Mouse (Mus musculus) bone marrow macrophage, adult 2 months (primary cell): ENCODE results near the gene Nup205. TPM values are rescaled to one million over a fixed set of nuclear protein-coding genes. Genes with fewer than 3 reads are reported as not detected.

ENCODE experiments used
- H3K27ac ChIP-seq: 2 replicates; pipeline ENCODE4 v1.5.1; 2012; ENCODE audit warnings: low read depth, low read length; ENCODE audit not compliant: insufficient read depth
- H3K4me1 ChIP-seq: 2 replicates; pipeline ENCODE4 v1.6.1; 2012; ENCODE audit warnings: low read length; ENCODE audit not compliant: control insufficient read depth, insufficient read depth
- H3K4me3 ChIP-seq: 2 replicates; pipeline ENCODE4 v1.5.1; 2012; ENCODE audit warnings: mild to moderate bottlenecking, low read length, moderate library complexity; ENCODE audit not compliant: insufficient read depth
- CTCF ChIP-seq: IDR thresholded peaks from 2 replicates; pipeline ENCODE4 v1.5.1; 2012; ENCODE audit warnings: low read depth, mild to moderate bottlenecking, low read length, moderate library complexity
- POLR2A ChIP-seq: IDR thresholded peaks from 2 replicates; pipeline ENCODE4 v1.6.1; 2012; ENCODE audit warnings: mild to moderate bottlenecking, low read depth, low read length, borderline replicate concordance
- polyA plus RNA-seq: library from polyadenylated mRNA; stranded (reverse); fragments of >200 nt; gene quantifications from 2 replicates; pipeline ENCODE4 v1.2.4, GENCODE M21; 2012; ENCODE audit not compliant: missing spikeins, insufficient read depth, insufficient read length

Gene Nup205
- polyA plus RNA-seq, 1 experiment: 22.6 TPM

DNA sequence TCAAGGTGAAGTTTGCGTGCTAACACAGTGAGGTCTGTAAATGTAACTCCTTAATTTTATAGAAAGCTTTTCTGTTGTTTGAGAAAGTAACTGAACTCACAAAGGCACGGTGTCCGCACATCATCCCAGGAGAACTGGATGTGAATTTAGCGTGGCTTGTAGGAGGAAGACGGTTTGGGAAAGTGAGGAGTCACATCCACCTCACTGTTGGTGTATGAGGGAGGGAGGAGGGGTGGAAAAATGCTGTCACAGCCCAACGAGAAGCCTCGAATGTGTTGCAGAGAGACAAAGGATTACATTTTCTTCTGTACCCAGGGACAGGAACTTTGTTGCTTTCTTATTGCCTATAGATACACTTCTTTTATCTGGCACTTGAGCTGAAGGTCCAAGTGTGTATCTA, 83.3 kb downstream of the Nup205 start:
- no peak overlapping the region for H3K4me3 ChIP-seq
- no peak for TF ChIP-seq POLR2A
- TF ChIP-seq CTCF: no peak
- H3K27ac ChIP-seq: no peak overlapping the region
- peaks cover 29% of the 10 kb centered on the region for H3K4me1 ChIP-seq

DNA sequence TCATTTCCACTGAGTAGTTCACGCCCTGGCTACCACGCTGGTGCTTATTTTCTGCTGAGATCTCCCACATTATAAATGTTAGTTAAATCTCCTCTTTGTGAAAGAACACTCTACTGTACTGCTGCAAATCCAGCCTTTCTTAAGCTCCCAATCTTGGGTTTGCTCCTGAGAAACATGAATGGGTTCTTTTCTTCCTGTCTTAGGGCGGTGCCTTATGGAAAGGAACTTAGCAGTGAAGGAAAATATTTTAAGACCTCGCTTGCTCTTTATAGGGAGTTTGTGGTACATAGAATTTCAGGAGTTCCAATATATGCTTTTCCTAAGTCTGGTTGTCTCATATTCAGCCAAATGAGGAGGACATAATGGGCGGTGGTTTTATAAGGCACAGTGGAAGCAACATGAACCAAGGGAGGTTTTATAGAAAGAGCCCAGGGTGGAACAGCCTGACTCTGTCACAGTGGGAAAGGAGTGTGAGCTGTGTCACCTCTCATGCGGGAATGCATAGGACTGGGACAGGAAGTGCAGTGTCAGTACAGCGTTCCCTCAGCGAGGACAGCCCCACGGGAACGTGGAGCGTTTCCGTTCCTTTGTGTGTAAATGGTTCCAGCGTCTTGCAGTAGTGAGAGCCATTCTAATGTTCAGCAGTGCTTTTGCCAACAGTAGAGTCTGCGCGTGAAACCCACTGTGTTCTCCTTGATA, 88.5 kb downstream of the Nup205 start:
- Histone ChIP-seq H3K4me1 (no peaks in the 10 kb centered on the region), H3K27ac (no peak overlapping the region)
- TF ChIP-seq POLR2A (no peak), CTCF (no peak)

DNA sequence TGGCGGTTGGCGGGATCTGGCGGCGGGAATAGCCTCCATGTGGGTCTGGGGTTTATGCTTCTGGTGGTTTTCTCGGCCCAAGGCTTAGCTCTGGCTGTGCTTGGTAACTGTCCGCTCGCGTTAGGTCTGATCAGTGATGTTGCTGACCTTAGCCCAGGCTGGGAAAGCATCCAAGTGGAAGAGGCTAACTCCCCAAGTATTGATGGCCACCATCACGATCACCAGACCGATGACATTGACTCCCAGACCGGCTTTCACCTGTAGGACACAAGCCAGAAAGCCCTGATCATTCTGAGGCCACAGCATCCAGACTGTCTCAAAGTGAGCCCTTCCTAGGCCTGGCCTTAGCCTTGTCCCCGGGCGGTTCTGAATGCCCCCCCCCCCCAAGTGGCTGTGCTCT, 91.5 kb downstream of the Nup205 start:
- no peak for TF ChIP-seq POLR2A
- TF ChIP-seq CTCF: no peak
- no peak overlapping the region for H3K27ac ChIP-seq
- no peak overlapping the region for H3K4me3 ChIP-seq

More for the DNA sequence above, 88.5 kb downstream of the Nup205 start:
- no peak overlapping the region for H3K4me3 ChIP-seq

GRCm38 (mm10) chr6:35269643-35270042, 92.4 kb downstream of the Nup205 start:
- H3K4me3 ChIP-seq: no peak overlapping the region
- no peak for TF ChIP-seq CTCF
- TF ChIP-seq POLR2A: no peak
- no peaks in the 10 kb centered on the region for H3K4me1 ChIP-seq
- H3K27ac ChIP-seq: no peak overlapping the region

More for the DNA sequence above, 91.5 kb downstream of the Nup205 start:
- H3K4me1 ChIP-seq: no peaks in the 10 kb centered on the region

DNA sequence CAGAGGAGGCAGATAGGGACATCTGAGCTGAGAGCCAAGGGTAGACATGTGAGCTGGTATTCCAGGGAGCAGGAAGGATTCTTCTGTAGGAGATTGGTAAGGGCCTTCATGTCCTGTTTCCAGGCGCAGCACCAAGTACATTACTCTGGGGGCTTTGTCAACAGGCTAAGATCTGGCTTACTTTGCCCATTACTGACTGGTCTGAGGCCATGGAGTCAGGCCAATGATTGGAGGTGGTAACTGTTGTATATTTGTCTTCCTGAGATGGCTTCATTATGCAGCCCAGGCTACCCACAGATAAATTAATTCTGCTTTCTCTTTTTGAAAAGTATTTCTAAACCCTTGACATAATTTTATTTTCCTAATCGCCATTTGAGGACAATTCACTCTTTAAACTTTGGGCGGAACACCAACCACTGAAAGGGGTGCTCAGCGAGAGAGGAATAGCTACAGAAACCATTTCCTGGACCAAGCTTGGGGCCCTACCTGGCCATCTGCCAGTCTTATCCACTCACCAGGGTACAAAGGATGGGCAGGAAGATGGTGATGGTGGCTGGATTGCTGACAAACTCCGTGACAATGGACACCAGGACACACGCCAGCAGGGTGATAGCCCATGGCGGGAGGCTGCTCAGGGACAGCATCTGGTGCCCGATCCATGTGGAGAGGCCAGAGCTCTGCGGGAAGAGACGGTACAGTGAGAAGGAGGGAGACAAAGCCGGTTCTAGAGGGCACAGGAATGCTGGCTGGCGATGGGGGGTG, 94.1 kb downstream of the Nup205 start:
- no peak overlapping the region for H3K4me3 ChIP-seq
- no peak for TF ChIP-seq POLR2A
- no peak for TF ChIP-seq CTCF
- no peak overlapping the region for H3K27ac ChIP-seq
- H3K4me1 ChIP-seq: no peaks in the 10 kb centered on the region

DNA sequence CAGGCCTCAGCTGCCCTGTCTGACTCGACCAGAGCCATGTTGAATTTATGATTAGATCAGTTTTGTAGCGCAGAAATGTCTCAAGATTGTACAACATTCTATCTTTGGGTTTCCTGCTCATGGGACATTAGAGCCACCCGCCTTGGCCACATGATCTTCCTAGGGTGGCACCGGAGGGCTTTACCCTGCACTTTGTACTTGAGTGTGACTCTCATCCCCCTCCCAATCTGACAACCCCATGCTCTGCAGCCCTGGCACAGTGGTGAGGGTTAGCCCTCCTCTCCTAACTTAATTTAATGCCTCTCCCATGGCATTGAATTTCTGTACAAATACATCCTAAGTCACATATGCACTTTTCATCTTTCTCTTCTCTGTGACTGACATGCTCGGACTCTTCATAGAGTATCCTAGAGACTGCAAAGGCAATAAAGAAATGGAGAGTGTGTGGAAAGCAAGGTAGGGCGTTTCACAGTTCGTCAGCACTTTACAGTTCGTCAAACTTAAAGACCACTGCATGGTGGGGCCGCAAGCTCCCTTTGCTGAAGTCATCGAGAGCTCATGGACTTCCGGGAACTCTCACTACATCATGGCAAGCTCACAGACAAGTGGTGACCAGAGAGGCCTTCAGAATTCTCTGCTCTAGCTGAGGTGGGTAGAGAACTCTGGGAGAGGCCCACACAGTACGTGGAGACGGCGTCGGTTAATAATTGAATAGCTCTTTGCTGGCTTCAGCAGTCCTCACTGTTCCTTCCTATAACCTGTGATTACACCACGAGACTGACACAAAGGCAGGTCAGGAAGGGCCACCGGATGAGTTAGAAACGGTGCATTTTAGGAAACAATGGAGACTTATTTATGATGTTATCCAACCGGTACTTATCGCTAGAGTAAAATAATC, 94.9 kb downstream of the Nup205 start:
- Histone ChIP-seq H3K4me3 (no peak overlapping the region), H3K4me1 (no peaks in the 10 kb centered on the region), H3K27ac (no peak overlapping the region)
- TF ChIP-seq CTCF (no peak), POLR2A (no peak)

DNA sequence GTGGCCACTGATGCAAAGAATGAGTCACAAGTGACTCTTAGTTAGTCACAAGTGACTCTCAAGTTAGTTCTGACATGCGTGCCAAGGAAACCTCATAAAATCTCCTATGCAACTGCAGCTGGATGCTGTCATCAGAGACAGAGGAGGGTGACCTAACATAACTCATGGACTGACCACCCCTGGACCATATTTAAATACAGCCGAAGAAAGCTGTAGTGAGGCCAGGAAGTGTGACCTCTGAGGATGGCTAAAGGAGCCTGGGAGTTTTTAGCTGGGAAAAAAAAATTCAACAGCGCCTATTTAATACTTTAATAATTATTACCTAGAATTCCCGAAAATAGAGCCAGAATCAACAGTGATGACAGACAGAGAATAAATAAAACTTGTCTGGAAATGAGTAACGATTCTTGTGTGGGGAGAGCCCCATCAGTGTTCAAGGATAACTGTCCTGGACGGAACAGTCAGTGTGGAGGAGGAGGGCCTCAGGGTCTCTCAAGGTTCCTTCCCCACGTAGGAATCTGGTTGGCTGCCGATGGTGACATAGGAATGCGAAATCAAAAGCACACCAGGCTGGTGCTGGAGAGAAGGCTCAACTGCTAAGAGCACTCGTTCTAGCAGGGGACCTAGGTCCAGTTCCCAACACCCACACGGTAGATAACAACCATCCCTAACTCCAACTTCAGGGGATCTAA, 96.3 kb downstream of the Nup205 start:
- H3K4me3 ChIP-seq: no peak overlapping the region
- H3K4me1 ChIP-seq: no peaks in the 10 kb centered on the region
- no peak for TF ChIP-seq CTCF
- no peak for TF ChIP-seq POLR2A
- no peak overlapping the region for H3K27ac ChIP-seq

DNA sequence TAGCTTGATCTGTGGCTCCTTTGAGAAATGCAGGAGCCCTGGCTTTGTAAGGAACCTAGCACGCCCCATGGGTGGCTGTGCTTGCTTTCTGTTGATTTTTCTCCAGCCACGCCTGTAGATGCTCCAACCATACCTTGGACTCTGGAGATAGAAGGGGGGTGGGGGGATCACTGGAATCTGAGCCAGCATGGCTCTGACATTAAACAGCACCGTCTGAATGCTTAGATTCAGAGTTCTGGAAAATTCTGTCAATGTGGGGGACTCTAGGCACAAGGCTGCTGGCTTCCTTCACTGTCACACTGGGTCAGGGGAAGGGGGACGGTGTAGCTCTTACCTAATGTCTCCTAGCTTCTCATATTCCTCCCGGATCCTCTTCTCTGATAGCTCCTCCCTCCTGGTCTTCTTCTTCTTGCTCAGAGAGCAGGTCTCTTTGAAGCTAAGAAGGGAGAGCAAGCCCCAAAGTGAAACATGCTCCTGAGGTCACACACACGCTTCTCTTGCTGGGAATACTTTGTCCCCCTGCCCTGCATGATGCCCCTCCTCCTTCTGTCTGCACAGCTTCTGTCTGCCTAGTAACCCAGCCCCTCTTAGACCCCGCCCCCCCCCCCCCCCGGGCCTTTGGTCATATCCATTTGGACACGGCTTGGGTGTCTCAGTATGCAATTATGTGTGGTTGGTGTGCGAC, 100.8 kb downstream of the Nup205 start:
- H3K4me1 ChIP-seq: no peaks in the 10 kb centered on the region
- no peak for TF ChIP-seq CTCF
- TF ChIP-seq POLR2A: no peak
- no peak overlapping the region for H3K27ac ChIP-seq
- no peak overlapping the region for H3K4me3 ChIP-seq

GRCm38 (mm10) chr6:35279306-35279705, 102.1 kb downstream of the Nup205 start:
- H3K4me1 ChIP-seq: no peaks in the 10 kb centered on the region
- no peak overlapping the region for H3K27ac ChIP-seq
- TF ChIP-seq CTCF (no peak), POLR2A (no peak)

More at GRCm38 (mm10) chr6:35279306-35279705, 102.1 kb downstream of the Nup205 start:
- H3K4me3 ChIP-seq: no peak overlapping the region
